Mouse (Mus musculus): ENCODE measurements around the gene Stk32c.

GRCm38 (mm10) chr7:139078181-139078580, 134.9 kb downstream of the Stk32c start:
- no peak for TF ChIP-seq CTCF (conservative IDR thresholded peaks at IDR 0.05; ENCODE audit: low read length)
- TF ChIP-seq POU5F1 (IDR thresholded peaks at IDR 0.05; ENCODE audit: borderline replicate concordance, low read length), result no peak
